Mouse (Mus musculus): ENCODE measurements around the gene Cebpa.
A peak's percentile ranks its signal among the peaks of the same experiment; 100 is the strongest.

Cebpa gene

GRCm38 (mm10) chr7:35118841-35119413, at the start of gene Cebpa:
Gene Cebpa, plus strand, starts transcription at chr7:35119293.
- DNase-seq: peak; percentile 92

GRCm38 (mm10) chr7:35076645-35077044, 42.4 kb upstream of the Cebpa start:
- no peak for DNase-seq

GRCm38 (mm10) chr7:35080843-35081338, 38.2 kb upstream of the Cebpa start:
- no peak for DNase-seq

DNA sequence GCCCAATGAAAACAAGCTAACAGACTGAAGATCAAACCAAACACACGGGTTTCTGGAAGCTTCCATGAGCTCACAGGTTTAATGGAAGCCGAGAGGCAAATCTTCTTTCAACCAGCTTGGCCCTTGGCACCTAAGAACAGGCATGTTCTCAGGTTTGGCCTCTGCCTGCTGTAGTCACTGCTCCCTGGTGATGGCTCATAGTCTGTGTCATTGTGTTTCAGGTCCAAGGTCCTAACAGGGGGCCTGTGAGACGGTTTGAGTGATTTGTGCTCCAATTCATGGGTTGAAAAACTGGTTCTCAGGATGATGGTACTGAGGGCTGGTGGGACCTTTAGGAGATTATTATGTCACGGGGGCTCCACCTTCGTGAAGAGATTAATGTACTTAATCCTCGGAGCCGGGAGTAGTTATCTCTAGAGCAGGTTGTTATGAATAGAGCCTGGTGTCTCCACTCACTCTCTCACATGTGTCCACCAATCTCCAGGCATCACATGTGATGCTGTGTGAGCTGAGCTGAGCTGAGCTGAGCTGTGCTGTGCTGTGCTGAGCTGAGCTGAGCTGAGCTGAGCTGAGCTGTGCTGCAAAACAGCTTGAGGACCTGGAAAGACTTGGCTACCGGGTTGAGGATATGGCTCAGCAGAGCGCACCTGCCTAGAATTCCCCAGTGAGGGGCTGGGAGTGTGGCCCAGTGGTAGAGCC, 37.5 kb upstream of the Cebpa start:
- no peak for DNase-seq

DNA sequence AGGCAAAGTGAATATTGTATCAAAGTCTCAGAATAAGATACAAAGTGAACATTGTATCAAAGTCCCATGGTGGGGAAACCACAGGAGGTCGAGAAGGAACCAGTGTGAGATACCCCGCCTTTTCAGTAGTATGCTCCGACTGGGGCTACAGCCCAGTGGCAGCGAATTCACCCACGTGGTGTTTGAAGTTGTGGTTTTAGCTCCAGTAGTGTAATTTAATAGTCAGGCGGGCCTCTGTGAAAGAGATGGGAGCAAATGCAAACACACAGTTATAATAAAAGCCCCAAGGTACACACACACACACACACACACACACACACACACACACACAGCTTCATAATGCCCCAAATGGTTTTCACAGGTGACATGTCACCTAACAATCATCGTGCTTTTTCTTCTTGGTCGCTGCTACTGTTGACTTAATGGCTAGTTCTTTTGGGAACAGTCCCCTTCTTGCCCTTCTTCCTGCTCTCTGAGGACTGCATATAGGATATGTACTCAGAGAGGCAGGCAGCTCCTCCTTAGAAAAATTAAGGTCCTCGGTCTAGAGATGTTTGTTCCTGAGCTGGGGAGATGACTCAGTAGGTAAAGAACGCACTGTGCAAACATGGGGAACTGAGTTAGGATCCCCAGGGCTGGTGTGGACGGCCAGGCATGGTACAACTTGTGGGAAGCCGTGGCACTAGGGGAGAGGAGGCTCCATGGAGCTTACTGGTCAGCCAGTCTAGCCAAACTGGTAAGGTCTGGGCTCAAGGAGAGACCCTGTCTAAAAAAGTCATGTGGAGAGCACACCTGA, 34.3 kb upstream of the Cebpa start:
- no peak for DNase-seq

DNA sequence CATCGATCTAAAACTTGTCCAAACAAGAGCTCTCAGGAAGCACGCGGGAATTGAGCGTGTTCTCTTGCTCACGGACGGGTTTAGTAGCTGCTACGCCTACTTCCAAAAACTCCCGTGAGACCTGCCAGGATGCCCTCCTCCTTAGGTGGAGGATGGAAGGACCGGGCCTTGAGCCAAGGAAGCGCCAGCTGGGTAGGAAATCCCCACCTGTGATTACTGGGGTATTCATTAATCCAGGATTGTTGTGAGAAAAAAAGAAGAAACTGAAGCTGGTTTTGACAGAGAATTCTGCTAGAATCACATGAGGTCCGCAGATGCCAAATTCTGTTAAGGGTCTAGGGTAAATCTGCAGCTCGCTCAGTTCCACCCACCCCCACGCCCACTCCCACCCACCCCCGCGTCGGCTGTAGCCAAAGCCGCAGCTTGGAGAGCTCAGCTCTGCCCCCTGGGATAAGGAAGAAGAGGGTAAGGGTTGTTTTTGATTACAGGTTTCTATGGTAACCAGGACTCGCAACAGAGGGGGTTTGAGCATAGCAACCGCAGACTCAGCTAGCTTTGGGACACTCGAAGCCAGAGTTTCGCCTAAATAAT, 32.7 kb upstream of the Cebpa start:
- peak; percentile 50 for DNase-seq

- no peak for DNase-seq
These were observed 28.5 kb upstream of the Cebpa start for GRCm38 (mm10) chr7:35090550-35090949.

- no peak for DNase-seq
These were observed 24.0 kb upstream of the Cebpa start for GRCm38 (mm10) chr7:35094975-35095678.

- DNase-seq: no peak
These were observed 20.3 kb upstream of the Cebpa start for GRCm38 (mm10) chr7:35098777-35099176.

GRCm38 (mm10) chr7:35099528-35099927, 19.6 kb upstream of the Cebpa start:
- DNase-seq: no peak

GRCm38 (mm10) chr7:35106614-35107013, 12.5 kb upstream of the Cebpa start:
- DNase-seq: no peak

- no peak for DNase-seq
These were observed 11.5 kb upstream of the Cebpa start for GRCm38 (mm10) chr7:35107630-35108029.

DNA sequence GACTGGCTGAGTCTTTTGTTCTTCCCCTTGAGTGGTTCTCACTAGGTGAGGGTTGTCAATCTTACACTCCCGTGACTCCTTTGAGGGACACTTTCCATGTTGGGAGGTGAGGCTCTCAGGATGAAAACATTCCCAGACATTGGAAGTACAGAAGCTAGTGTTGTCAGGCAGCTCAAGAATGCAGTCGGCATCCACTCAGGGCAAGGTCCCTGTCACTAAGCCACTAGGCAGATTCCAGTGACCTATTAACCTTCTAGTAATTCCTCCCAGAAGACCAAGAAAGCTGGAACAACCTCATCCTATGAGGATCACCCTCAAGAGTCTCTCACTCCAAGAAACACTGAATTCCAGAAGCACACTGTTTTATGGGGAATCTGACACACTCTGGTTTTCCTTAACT, 11.0 kb upstream of the Cebpa start:
- DNase-seq: no peak

- no peak for DNase-seq
These were observed 10.4 kb upstream of the Cebpa start for GRCm38 (mm10) chr7:35108663-35109062.

DNA sequence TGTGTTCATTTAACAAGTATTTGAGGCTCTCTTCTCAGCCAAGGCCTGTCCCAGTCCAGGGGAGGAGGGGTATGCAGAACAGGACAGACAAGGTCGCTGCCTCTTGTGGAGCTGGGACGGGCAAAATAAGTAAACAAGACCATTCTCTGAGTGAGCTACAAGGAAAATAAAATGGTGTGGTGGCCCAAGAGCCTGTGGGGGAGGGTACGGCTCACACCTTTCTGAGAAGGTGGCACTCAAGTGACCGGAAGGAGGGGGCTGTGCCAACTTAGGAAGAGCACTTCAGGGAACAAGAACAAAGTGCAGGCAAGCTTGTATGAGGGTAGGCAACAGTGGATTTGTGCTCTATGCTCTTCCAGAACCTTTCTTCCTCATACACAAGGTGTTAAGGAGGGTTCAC, 6.0 kb upstream of the Cebpa start:
- DNase-seq: no peak

GRCm38 (mm10) chr7:35113721-35114120, 5.4 kb upstream of the Cebpa start:
- no peak for DNase-seq

DNA sequence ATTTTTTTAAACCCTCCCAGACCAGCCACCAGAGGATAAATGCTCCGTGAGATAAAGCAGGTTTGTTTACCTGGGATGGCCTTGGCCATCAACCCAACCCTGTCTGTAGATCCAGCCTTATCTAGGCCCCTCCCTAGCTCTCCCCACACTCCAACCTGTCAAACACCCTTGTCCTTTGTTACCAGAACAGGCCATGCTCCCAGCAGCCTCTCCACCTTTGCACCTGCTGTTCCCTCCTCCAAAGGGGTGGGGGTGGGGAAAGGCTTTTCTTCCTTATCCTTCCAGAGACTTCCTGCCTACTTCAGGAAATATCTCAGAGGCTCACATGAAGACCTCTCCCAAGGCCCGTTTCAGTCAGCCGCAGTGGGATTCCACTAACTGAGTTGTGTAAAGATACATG, 2.6 kb upstream of the Cebpa start:
- no peak for DNase-seq

- DNase-seq: no peak
These were observed 2.0 kb upstream of the Cebpa start for GRCm38 (mm10) chr7:35117052-35117451.

GRCm38 (mm10) chr7:35117761-35118098, 1.4 kb upstream of the Cebpa start:
- no peak for DNase-seq

DNA sequence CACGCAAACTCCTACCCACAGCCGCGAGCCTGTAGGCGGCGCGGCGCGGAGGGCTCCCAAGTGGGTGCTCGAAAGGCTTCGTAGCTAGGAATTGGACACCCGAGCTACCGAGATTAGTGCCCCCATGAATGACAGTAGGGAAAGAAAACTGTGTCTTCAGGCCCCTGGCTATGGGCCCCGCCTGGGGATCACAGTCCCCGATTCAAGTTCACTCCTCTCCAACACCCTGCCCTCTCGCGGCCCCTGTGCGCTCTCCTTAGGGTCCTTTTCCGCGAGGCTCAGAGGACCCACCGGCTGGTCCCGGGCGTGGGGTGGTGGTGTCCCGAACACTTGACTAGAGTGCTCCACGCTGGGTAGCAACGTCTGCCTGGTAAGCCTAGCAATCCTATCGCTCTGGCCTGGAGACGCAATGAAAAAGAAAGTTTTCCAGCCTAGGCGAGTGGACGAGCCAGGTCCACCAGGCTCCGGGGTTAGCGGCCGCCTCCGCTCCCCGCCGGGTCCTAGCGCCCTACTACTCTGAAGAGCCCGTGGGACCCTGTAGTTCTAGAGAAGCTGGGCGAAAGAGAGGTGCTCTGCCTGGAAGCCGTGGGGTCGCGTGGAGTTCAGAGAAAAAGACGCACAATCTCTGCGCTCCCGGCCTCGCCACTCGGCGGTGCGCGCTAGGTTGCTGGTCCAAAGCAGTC, 853 bp upstream of the Cebpa start:
- peak; percentile 60 for DNase-seq

DNA sequence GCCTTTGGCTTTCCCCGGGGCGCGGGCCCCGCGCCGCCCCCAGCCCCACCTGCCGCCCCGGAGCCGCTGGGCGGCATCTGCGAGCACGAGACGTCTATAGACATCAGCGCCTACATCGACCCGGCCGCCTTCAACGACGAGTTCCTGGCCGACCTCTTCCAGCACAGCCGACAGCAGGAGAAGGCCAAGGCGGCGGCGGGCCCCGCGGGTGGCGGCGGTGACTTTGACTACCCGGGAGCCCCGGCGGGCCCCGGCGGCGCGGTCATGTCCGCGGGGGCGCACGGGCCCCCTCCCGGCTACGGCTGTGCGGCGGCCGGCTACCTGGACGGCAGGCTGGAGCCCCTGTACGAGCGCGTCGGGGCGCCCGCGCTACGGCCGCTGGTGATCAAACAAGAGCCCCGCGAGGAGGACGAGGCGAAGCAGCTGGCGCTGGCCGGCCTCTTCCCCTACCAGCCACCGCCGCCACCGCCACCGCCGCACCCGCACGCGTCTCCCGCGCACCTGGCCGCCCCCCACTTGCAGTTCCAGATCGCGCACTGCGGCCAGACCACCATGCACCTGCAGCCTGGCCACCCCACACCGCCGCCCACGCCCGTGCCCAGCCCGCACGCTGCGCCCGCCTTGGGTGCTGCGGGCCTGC, 533 bp downstream of the Cebpa start:
- DNase-seq: peak; percentile 24

- DNase-seq: no peak
These were observed 1.1 kb downstream of the Cebpa start for GRCm38 (mm10) chr7:35120146-35120691.

All from right cerebral cortex, postnatal 14 days (tissue).